Mouse (Mus musculus) NIH3T3 (cell line): ENCODE results near the gene Enpp4.

ENCODE experiments used
- DNase-seq: peaks from one replicate; pipeline ENCODE4 v3.0.0-alpha.2; 2012; ENCODE audit warnings: low read depth

The Enpp4 gene

GRCm38 (mm10) chr17:44105287-44106138 lies at the start of gene Enpp4:
TSS of gene Enpp4 (minus strand) at chr17:44105809.
- DNase-seq = peak; percentile 91

GRCm38 (mm10) chr17:44155204-44155603 lies 49.6 kb upstream of the Enpp4 start:
- DNase-seq = no peak

- DNase-seq = no peak
These were observed 48.3 kb upstream of the Enpp4 start for GRCm38 (mm10) chr17:44153871-44154270.

DNA sequence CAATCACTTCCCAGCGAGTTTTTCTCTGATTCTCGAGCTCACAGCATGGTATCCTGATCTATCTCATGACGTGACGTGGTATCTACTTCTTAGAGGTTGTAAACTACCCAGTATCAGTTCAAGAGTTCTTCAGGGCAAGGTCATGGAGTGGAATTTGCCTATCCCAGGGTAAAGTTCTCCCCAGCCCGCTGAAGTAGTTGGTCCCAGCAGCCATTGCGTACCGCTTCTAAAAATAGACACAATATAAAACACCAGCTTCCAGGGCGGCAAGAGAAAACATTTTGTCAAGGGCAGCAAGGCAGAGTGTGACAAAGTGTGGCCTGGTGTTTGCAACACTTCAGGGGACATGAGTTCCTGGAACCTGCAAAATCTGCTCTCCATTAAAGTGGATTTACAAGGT lies 46.3 kb upstream of the Enpp4 start:
- DNase-seq = no peak

DNA sequence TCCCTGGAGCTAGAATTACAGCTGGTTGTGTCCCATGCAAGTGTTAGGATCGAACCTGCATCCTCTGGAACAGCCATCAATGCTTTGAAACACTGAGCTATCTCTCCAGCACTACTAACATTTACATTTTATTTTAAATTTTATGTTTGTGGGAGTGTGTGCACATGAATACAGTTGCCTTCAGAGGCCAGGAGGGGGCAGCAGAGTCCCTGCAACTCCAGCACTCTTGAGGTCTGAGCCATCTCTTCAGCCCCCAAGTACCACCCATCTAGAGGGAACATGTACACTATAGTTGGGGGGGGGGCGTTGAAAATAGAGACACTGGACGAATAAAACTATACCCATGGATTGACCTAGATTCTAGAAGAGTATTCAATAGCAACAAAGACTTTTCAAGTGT lies 45.5 kb upstream of the Enpp4 start:
- peak; percentile 56 for DNase-seq

DNA sequence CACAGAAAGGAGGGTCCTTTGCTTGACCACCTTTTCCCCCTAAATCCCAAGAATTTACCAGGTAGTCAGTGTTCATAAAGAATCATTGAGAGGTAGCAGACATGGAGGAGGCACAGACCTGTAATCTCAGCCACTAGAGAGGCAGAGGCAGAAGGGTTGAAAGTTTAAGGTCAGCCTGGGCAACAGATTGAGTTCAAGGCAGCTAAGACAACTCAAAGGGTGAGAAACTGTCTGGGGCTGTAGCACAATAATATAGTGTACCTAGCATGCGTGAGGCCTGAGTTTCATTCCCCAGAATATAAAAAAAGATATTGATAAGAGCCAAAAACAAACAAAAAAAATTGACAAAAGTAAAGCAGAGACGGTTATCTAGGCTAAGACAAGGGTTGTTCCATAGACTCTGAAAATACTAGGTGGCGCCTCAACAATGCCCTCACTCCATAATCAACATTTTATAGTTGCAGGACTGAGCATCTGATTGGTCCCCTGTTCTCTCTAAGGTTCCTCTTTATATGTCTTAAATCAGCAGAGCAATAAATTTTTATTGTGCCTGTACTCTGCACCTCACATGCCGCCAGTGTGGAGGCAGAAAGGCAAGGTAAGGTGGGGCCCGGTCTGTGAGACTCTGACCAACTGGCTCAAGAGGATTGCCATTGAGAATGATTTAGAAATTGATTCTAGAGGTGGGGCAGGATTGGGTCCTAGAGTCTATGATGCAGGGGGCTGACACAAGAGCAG lies 42.7 kb upstream of the Enpp4 start:
- DNase-seq = no peak

DNA sequence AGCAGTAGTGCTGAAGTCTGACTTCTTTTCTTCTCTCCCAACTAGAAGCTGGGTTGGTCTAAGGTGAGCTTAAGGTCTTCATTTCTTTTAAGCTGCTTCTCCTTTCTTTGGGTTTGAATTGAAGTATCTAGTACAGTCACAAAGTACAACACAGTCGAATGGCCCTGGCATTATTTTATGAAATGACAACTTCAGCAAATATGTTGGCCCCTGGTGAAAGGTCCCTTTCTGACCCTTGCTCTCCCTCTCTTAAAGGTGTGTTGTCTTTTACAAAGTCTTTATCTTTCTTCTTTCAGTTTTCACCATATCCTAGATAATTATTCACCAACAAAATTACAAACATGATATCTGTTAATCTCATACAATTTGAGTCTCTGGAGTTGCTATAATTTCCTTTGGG lies 40.2 kb upstream of the Enpp4 start:
- DNase-seq = no peak

- DNase-seq = no peak
These were observed 31.4 kb upstream of the Enpp4 start for GRCm38 (mm10) chr17:44136863-44137640.

GRCm38 (mm10) chr17:44136018-44136417 lies 30.4 kb upstream of the Enpp4 start:
- DNase-seq = no peak

DNA sequence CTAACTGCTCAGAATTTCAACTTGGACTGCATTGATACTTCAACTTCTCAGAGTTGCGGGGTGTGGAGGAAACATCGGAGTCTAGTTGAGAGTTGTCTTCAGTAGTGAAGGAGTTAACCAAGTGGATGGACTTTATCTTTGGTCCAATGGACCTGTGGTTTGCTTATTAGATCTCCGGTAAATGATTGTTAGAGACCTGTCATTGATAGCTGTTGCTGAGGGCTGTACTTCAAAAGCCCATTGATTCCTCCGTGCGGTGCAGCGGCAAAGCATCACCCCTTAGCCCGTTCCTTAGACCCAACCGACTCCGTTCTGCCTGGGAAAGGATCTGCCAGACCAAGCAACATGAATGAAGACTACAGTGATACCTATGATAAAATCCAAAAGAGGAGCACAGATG lies 28.9 kb upstream of the Enpp4 start:
- no peak for DNase-seq

GRCm38 (mm10) chr17:44134106-44134505 lies 28.5 kb upstream of the Enpp4 start:
- no peak for DNase-seq

- peak; percentile 90 for DNase-seq
These were observed 24.8 kb upstream of the Enpp4 start for GRCm38 (mm10) chr17:44130429-44130828.

GRCm38 (mm10) chr17:44129092-44129750 lies 23.6 kb upstream of the Enpp4 start:
- DNase-seq = no peak

GRCm38 (mm10) chr17:44121366-44122100 lies 15.9 kb upstream of the Enpp4 start:
- no peak for DNase-seq

- no peak for DNase-seq
These were observed 12.6 kb upstream of the Enpp4 start for GRCm38 (mm10) chr17:44118231-44118630.

DNA sequence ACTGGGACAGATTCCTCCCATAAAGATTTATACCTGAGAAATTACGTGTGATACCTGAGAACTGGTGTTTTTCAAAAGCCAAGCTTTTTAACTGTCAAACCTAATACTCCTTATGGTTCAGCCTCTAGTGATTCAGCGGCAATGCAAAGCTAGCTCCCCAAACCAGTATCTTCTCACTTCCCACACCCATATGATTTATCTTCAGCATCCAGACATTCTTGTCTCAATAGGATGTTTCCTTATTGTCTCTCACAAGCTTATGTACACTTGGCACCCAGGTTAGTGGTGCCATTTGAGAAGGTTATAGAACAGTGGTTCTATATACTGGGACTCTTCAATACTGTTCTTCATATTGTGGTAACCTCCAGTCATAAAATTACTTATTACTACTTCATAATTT lies 12.1 kb upstream of the Enpp4 start:
- DNase-seq = no peak

DNA sequence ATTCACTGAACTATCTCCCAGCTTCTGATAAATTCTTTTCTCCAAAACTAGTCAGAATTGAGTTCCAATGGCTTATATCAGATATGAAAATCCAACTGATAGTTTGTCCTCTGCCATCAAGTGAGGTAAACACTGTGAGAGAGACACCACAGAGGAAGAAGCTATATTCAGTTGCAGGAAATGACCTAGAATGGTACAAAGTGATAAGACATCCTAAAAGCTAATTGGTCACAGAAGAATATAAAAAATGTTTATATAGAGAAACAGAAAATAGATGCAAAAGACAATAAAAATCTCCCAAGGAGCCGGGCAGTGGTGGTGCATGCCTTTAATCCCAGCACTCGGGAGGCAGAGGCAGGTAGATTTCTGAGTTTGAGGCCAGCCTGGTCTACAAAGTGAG lies 11.0 kb upstream of the Enpp4 start:
- no peak for DNase-seq

- DNase-seq = no peak
These were observed 2.7 kb upstream of the Enpp4 start for GRCm38 (mm10) chr17:44108331-44108730.

- no peak for DNase-seq
These were observed 3.6 kb downstream of the Enpp4 start for GRCm38 (mm10) chr17:44101961-44102360.

- no peak for DNase-seq
These were observed 4.7 kb downstream of the Enpp4 start for GRCm38 (mm10) chr17:44100906-44101305.

DNA sequence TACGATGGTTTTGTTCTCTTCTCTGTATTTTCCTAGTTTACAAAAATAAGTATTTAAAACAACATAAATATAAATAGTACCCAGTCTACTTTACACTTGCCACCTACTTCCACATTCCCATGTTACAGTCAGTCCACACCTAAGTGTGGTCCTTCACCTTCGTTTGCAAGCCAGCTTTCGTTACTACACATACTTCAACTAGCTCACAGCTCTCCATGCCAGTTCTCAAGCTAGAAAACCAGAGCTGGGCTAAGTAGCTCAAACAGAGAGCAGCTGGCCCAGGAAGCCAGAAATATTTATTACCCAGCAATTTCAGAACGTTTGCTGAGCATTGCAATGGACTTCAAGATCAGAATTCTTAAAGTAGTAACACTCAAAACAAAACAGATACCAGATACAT lies 5.1 kb downstream of the Enpp4 start:
- no peak for DNase-seq
